Mouse (Mus musculus): Measurements from ENCODE around the gene AF067061.
"Not testable (repeated sequence)": the region's sequence is repeated elsewhere in the genome, so short reads cannot be mapped to it uniquely, and the experiment has no call there.

- not testable (repeated sequence) for TF ChIP-seq CTCF, EP300 (IDR thresholded peaks at IDR 0.05; ENCODE audit: low read depth)
Observed at GRCm38 (mm10) chr13:120259718-120260117, 3.2 kb upstream of the AF067061 start.
